Mouse (Mus musculus) thymus, postnatal 36 days (tissue): ENCODE measurements around the gene Tenm3.

Source experiments
- DNase-seq, 2 experiments: peaks; one replicate each; pipeline ENCODE4 v3.0.0; 2022; ENCODE audit warnings: mixed read lengths in 2 of 2

Tenm3 gene

GRCm38 (mm10) chr8:48236968-48237367 lies 606.8 kb downstream of the Tenm3 start:
- no peak for DNase-seq

GRCm38 (mm10) chr8:48232927-48233326 lies 610.8 kb downstream of the Tenm3 start:
- DNase-seq = no peak

- no peak for DNase-seq
Observed at GRCm38 (mm10) chr8:48231882-48232281, 611.9 kb downstream of the Tenm3 start.

GRCm38 (mm10) chr8:48231389-48231788 lies 612.4 kb downstream of the Tenm3 start:
- DNase-seq = no peak

- DNase-seq = no peak
Observed at GRCm38 (mm10) chr8:48228676-48229075, 615.1 kb downstream of the Tenm3 start.

- DNase-seq = no peak
Observed at GRCm38 (mm10) chr8:48224753-48225152, 619.0 kb downstream of the Tenm3 start.

GRCm38 (mm10) chr8:48222429-48222769 lies 621.4 kb downstream of the Tenm3 start:
- DNase-seq = peak; percentile 43 to 54

GRCm38 (mm10) chr8:48221724-48222428 lies 621.9 kb downstream of the Tenm3 start:
- DNase-seq = no peak

- DNase-seq = no peak
Observed at GRCm38 (mm10) chr8:48221304-48221703, 622.4 kb downstream of the Tenm3 start.

GRCm38 (mm10) chr8:48220529-48221181 lies 623.1 kb downstream of the Tenm3 start:
- DNase-seq = no peak

- no peak for DNase-seq
Observed at GRCm38 (mm10) chr8:48215071-48215501, 628.7 kb downstream of the Tenm3 start.

GRCm38 (mm10) chr8:48214386-48214785 lies 629.4 kb downstream of the Tenm3 start:
- DNase-seq = no peak

GRCm38 (mm10) chr8:48211931-48212330 lies 631.8 kb downstream of the Tenm3 start:
- no peak for DNase-seq

GRCm38 (mm10) chr8:48207567-48207966 lies 636.2 kb downstream of the Tenm3 start:
- no peak for DNase-seq

GRCm38 (mm10) chr8:48206922-48207321 lies 636.8 kb downstream of the Tenm3 start:
- no peak for DNase-seq

- DNase-seq = no peak
Observed at GRCm38 (mm10) chr8:48204838-48205345, 638.9 kb downstream of the Tenm3 start.

GRCm38 (mm10) chr8:48204114-48204837 lies 639.5 kb downstream of the Tenm3 start:
- no peak for DNase-seq

GRCm38 (mm10) chr8:48203611-48204010 lies 640.1 kb downstream of the Tenm3 start:
- DNase-seq = no peak

GRCm38 (mm10) chr8:48203161-48203560 lies 640.6 kb downstream of the Tenm3 start:
- no peak for DNase-seq

GRCm38 (mm10) chr8:48202632-48203031 lies 641.1 kb downstream of the Tenm3 start:
- DNase-seq = no peak

- DNase-seq = no peak
Observed at GRCm38 (mm10) chr8:48199171-48199570, 644.6 kb downstream of the Tenm3 start.

- no peak for DNase-seq
Observed at GRCm38 (mm10) chr8:48195971-48196370, 647.8 kb downstream of the Tenm3 start.

GRCm38 (mm10) chr8:48188586-48188985 lies 655.2 kb downstream of the Tenm3 start:
- no peak for DNase-seq

- DNase-seq = no peak
Observed at GRCm38 (mm10) chr8:48183758-48184157, 660.0 kb downstream of the Tenm3 start.
